Mouse (Mus musculus) stomach, postnatal 0 days (tissue): ENCODE data around the gene Rom1. TPM values are rescaled to one million over a fixed set of nuclear protein-coding genes. Genes with fewer than 3 reads are reported as not detected.

Experiments used
- ATAC-seq: fragments of 200-750 bp; cut with Nextera tagmentation; 2 replicates; pipeline ENCODE4 v1.8.0; 2017; ENCODE audit not compliant: low FRiP score, low TSS enrichment
- DNase-seq: peaks from one replicate; pipeline ENCODE4 v3.0.0-alpha.2; 2016; ENCODE audit warnings: low spot score
- H3K27ac ChIP-seq: fragments of 300-500 bp; sonication (generic); replicated peaks from 2 replicates; pipeline ENCODE4 v1.5.1; 2014; ENCODE audit warnings: mild to moderate bottlenecking, control low read depth
- H3K27me3 ChIP-seq: fragments of 300-500 bp; sonication (generic); 2 replicates; pipeline ENCODE4 v1.6.1; 2014; ENCODE audit warnings: low read length; ENCODE audit not compliant: control insufficient read depth, insufficient read depth
- H3K36me3 ChIP-seq: fragments of 300-500 bp; sonication (generic); 2 replicates; pipeline ENCODE4 v1.6.1; 2014; ENCODE audit warnings: low read length, mixed read lengths; ENCODE audit not compliant: control insufficient read depth, insufficient read depth
- H3K4me1 ChIP-seq: fragments of 300-500 bp; sonication (generic); replicated peaks from 2 replicates; pipeline ENCODE4 v1.6.1; 2014; ENCODE audit warnings: antibody characterized with exemption; ENCODE audit not compliant: control insufficient read depth, insufficient read depth
- H3K4me2 ChIP-seq: fragments of 300-500 bp; sonication (generic); replicated peaks from 2 replicates; pipeline ENCODE4 v1.6.1; 2014; ENCODE audit warnings: low read depth, mild to moderate bottlenecking, control low read depth, moderate library complexity
- H3K4me3 ChIP-seq: fragments of 300-500 bp; sonication (generic); 2 replicates; pipeline ENCODE4 v1.5.1; 2014; ENCODE audit warnings: low read depth, low read length, control low read depth
- H3K9ac ChIP-seq: fragments of 300-500 bp; sonication (generic); 2 replicates; pipeline ENCODE4 v1.6.1; 2014; ENCODE audit warnings: mild to moderate bottlenecking, low read length, control low read depth, mixed read lengths
- H3K9me3 ChIP-seq: fragments of 300-500 bp; sonication (generic); 2 replicates; pipeline ENCODE4 v1.6.1; 2016; ENCODE audit warnings: low read length; ENCODE audit not compliant: control insufficient read depth
- CTCF ChIP-seq: IDR thresholded peaks from 2 replicates; pipeline ENCODE4 v1.5.1; 2016; ENCODE audit warnings: antibody characterized with exemption, low read depth, mild to moderate bottlenecking, moderate library complexity
- EP300 ChIP-seq: optimal IDR thresholded peaks from 2 replicates; pipeline ENCODE3; 2016; ENCODE audit warnings: antibody characterized with exemption
- WGBS: fragments of 180-500 bp; shearing (Covaris S2); extraction: QIAGEN DNeasy Blood & Tissue Kit; methylation state at CpG from one replicate; pipeline ENCODE4 v1.1.7; 2014; 5-methylcytosine and 5-hydroxymethylcytosine counted together
- polyA plus RNA-seq: library from polyadenylated mRNA; unstranded; fragments of >200 nt; fragmentation: Nextera tagmentation; extraction: Ambion mirVana; gene quantifications from 2 replicates; pipeline ENCODE4 v1.2.1, GENCODE M21; 2015

The Rom1 gene
- polyA plus RNA-seq, 1 experiment from 2014 or later, result 3.6 TPM

- Histone ChIP-seq H3K36me3 (peaks cover 4% of the 10 kb centered on the region; the same call in 1 of the 2 replicates), H3K4me1 (0 out of 2 replicates have a peak, but pooled peaks cover 3% of the 10 kb centered on the region), H3K27ac (peak within 1 kb of the TSS; percentile 92), H3K27me3 (no peaks in the 10 kb centered on the region), H3K9me3 (no peaks in the 10 kb centered on the region), H3K4me3 (peak within 1 kb of the TSS; percentile 88), H3K9ac (peak within 1 kb of the TSS; percentile 91), H3K4me2 (peak within 1 kb of the TSS; percentile 87)
- TF ChIP-seq EP300 (no peak), CTCF (no peak)
- 1% methylated on average over 51 of the region's 54 CpGs for WGBS
- peak; percentile 56 for ATAC-seq
- peak; percentile 88 for DNase-seq
Observed at GRCm38 (mm10) chr19:8892829-8893766, 36.1 kb downstream of the Rom1 start, which contains the start of gene Ints5. Ints5 (plus strand) TSS chr19:8893005.

DNA sequence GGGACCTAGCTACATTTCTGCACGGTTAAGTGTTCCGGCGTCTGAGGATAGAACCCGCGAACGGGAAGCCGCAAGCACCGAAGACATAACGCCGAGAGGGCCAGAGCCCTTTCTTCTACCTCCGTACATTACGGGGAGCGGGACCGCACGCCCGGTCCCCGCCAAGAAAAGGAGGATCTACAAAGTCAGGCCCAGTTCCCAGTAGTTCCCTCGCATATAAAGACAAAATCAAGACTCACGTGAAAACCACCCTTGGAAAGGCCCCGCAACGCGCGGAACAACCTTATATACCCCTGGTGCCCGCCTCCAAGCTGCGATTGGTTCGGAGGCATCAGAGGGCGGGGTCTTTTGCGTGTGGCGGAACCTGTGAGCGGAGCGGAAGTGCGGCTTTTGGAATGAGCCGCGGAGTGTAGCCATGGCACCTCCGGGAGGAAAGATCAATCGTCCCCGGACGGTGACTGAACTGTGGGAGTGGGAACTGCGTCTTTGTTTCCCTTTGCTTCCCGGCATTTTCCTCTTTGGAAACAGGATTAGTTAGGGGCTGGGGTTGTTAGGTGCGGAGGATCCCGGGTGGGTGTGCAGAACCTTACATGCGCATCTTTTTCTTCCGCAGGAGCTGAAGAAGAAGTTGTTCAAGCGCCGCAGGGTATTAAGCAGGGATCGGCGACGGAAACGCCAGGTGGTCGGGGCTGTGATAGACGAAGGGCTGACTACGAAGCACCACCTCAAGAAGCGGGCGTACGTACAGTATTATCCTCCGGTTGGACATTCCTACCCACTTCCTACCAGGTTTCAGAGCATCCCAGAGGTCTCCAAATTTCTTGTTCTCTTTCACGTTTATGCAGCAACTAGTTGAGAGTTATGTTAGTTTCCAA lies 40.4 kb downstream of the Rom1 start, which contains the start of the genes 1810009A15Rik and Gm49416:
TSS of gene 1810009A15Rik (plus strand) at position 343 of the 875 bp plus-strand sequence.
TSS of gene Gm49416 (plus strand) at position 416 of the 875 bp plus-strand sequence.
- Histone ChIP-seq H3K4me2 (peak within 1 kb of the TSS; percentile 63), H3K9me3 (no peaks in the 10 kb centered on the region), H3K27me3 (no peaks in the 10 kb centered on the region), H3K4me1 (peaks cover 4% of the 10 kb centered on the region; the same call in 1 of the 2 replicates), H3K36me3 (no peaks in the 10 kb centered on the region), H3K9ac (peak within 1 kb of the TSS; percentile 78), H3K27ac (peak within 1 kb of the TSS; percentile 85), H3K4me3 (peak within 1 kb of the TSS; percentile 69)
- ATAC-seq (peak; percentile 94), DNase-seq (peak; percentile 97)
- TF ChIP-seq CTCF (no peak), EP300 (no peak)
- WGBS, result under 1% methylated on average over 58 of the region's 58 CpGs

DNA sequence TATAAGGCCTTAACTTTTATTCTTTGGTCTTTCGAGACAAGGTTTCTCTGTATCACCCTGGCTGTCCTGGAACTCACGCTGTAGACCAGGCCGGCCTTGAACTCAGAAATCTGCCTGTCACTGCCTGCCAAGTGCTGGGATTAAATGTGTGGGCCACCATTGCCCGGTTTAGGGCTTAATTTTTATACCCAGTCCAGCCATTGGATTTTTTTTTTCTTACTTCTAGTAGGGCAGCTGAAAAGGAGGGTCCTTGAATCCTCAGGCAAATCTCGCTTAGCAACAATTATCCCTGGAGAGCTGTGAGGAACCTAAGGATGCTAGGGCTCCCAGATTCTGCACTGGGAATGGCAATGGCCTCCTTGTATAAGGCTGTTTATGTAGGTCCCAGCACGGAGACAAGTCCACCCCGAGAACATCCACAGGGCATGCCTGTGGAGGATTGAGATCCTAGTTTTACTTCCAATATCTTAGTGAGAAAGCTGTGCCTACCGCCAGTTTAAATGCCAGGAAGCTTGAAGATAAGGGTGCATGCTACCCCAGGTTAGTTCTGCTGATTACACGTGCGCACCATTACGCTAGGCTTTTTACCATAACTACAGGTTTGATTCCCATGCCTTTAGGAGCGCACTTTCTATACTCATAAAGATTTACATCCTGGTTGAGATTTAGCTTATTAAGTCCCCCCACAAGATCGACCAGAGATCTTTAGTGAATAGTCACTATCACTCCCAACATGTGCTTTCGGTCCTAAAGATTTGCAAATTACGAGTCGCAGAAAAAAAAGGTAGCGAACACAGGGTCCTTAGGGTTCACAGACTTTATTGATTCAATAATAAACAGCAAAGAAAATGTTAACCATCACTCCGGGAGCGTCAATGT lies 41.3 kb downstream of the Rom1 start:
- TF ChIP-seq CTCF, result no peak
- no peak for TF ChIP-seq EP300
- peaks cover 4% of the 10 kb centered on the region; the same call in 1 of the 2 replicates for H3K4me1 ChIP-seq
- H3K4me3 ChIP-seq, result peak overlapping the region; percentile 69
- 14% methylated on average over 19 of the region's 19 CpGs for WGBS
- H3K9ac ChIP-seq, result peak overlapping the region; percentile 78
- peak; percentile 19 for DNase-seq
- peak overlapping the region; percentile 75 for H3K27ac ChIP-seq
- no peaks in the 10 kb centered on the region for H3K9me3 ChIP-seq
- no peaks in the 10 kb centered on the region for H3K27me3 ChIP-seq
- no peaks in the 10 kb centered on the region for H3K36me3 ChIP-seq
- H3K4me2 ChIP-seq, result peak overlapping the region; percentile 63
- no peak for ATAC-seq

DNA sequence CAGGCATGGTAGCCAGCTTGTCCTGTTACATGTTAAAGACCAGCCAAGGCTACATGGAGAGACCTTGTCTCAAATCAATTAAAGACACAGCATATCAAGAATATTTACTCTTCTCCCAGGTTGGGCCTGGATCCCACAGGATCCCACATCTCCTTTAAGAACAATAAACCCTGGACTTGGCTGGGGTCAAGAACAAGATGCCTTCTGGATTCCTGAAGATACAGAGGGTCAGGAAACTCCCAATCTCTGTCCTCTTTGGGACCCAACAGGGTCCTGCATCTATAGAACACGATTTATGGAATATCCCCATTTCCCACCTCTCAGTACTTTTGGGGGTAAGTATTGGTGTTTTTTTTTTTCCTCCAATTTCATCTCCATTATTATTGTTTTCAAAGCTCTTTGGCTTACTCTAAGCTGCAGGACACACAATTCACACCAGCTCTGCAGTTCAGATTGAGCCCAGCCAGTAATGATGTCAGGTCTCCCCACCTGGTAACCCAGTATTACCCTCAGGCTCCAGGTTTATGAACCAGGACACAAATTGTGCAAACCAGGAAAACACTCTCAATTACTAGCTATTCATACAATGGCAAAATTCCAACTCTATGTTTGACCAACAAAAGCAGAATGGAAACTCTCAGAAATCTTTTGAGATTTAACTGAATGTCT lies 42.1 kb downstream of the Rom1 start:
- Histone ChIP-seq H3K9me3 (no peaks in the 10 kb centered on the region), H3K4me1 (peaks cover 4% of the 10 kb centered on the region; the same call in 1 of the 2 replicates), H3K4me2 (no peak overlapping the region; the same call in 1 of the 2 replicates), H3K36me3 (no peaks in the 10 kb centered on the region), H3K4me3 (no peak overlapping the region), H3K27me3 (no peaks in the 10 kb centered on the region), H3K27ac (no peak overlapping the region; the same call in 1 of the 2 replicates), H3K9ac (no peak overlapping the region)
- TF ChIP-seq CTCF, result no peak
- TF ChIP-seq EP300, result no peak
- WGBS, result 55% methylated on average over 1 of the region's 1 CpGs
- no peak for DNase-seq
- ATAC-seq, result no peak
